Mouse (Mus musculus) left cerebral cortex, adult 18-20 months (tissue): ENCODE data around the gene Ubtf. TPM values are rescaled to one million over a fixed set of nuclear protein-coding genes. Genes with fewer than 3 reads are reported as not detected.

Source experiments
- DNase-seq, 2 experiments: peaks; one replicate each; pipeline ENCODE4 v3.0.0; 2021 to 2022; ENCODE audit warnings: low spot score in 2 of 2, mixed read lengths in 1 of 2
- total RNA-seq, 2 experiments: library from RNA; stranded (reverse); gene quantifications; 2 replicates each; pipeline ENCODE4 v1.2.3; 2021

The Ubtf gene
- total RNA-seq, 2 experiments from 2014 or later: 123 to 140 TPM

GRCm38 (mm10) chr11:102277754-102278153 lies 41.8 kb downstream of the Ubtf start:
- DNase-seq: no peak

GRCm38 (mm10) chr11:102276411-102276915 lies 43.1 kb downstream of the Ubtf start:
- peak; percentile 34 to 46 for DNase-seq

- no peak for DNase-seq
Observed at GRCm38 (mm10) chr11:102268520-102269244, 50.9 kb downstream of the Ubtf start, which contains the start of gene Asb16. Gene Asb16 (plus strand): TSS chr11:102268743.

- DNase-seq: peak; percentile 69 to 70
Observed at GRCm38 (mm10) chr11:102267480-102267879, 52.1 kb downstream of the Ubtf start.

GRCm38 (mm10) chr11:102266631-102267355 lies 52.7 kb downstream of the Ubtf start:
- no peak for DNase-seq

- DNase-seq: no peak
Observed at GRCm38 (mm10) chr11:102265816-102266215, 53.7 kb downstream of the Ubtf start.

GRCm38 (mm10) chr11:102263211-102263610 lies 56.3 kb downstream of the Ubtf start:
- no peak for DNase-seq

- no peak for DNase-seq
Observed at GRCm38 (mm10) chr11:102258521-102258920, 61.0 kb downstream of the Ubtf start.

- no peak for DNase-seq
Observed at GRCm38 (mm10) chr11:102258095-102258494, 61.4 kb downstream of the Ubtf start.

- no peak for DNase-seq
Observed at GRCm38 (mm10) chr11:102257514-102257913, 62.0 kb downstream of the Ubtf start.

Other genes with a start within 250 kb of the Ubtf start
- gene Mpp2, start 231.2 kb downstream of the Ubtf start, total RNA-seq: 100 to 1,000 TPM; 128 to 158 TPM
- gene Ppy, start 218.4 kb downstream of the Ubtf start, total RNA-seq: not detected
- gene Pyy, start 211.9 kb downstream of the Ubtf start, total RNA-seq: not detected
- gene Nags, start 174.2 kb downstream of the Ubtf start, total RNA-seq: not detected
- 10 to 100 TPM; 24.6 to 25.3 TPM for gene Tmem101, start 163.3 kb downstream of the Ubtf start, total RNA-seq
- gene Lsm12, start 134.4 kb downstream of the Ubtf start, total RNA-seq: 10 to 100 TPM; 55.0 to 64.2 TPM
- gene G6pc3, start 130.1 kb downstream of the Ubtf start, total RNA-seq: 10 to 100 TPM; 67.9 to 68.2 TPM
- 100 to 1,000 TPM; 298 to 303 TPM for gene Hdac5, start 89.6 kb downstream of the Ubtf start, total RNA-seq
- gene BC030867, start 70.9 kb downstream of the Ubtf start, total RNA-seq: 1 to 10 TPM; 1.0 to 2.3 TPM
- 1 to 10 TPM; 2.2 to 2.9 TPM for gene Asb16, start 51.0 kb downstream of the Ubtf start, total RNA-seq
- 10 to 100 TPM; 65.1 to 71.0 TPM for gene Tmub2, start 34.8 kb downstream of the Ubtf start, total RNA-seq
- 100 to 1,000 TPM; 224 to 230 TPM for gene Atxn7l3, start 23.1 kb downstream of the Ubtf start, total RNA-seq
- under 1 TPM; 0.09 to 0.19 TPM for gene Slc4a1, start 46.5 kb upstream of the Ubtf start, total RNA-seq
- 100 to 1,000 TPM; 477 to 484 TPM for gene Rundc3a, start 73.7 kb upstream of the Ubtf start, total RNA-seq
- gene Slc25a39, start 88.2 kb upstream of the Ubtf start, total RNA-seq: 10 to 100 TPM; 60.6 to 73.2 TPM
- gene Grn, start 110.6 kb upstream of the Ubtf start, total RNA-seq: 10 to 100 TPM; 55.8 to 58.9 TPM
- 100 to 1,000 TPM; 113 to 133 TPM for gene Fam171a2, start 127.9 kb upstream of the Ubtf start, total RNA-seq
- 1 to 10 TPM; 3.3 to 3.9 TPM for gene Itga2b, start 150.4 kb upstream of the Ubtf start, total RNA-seq
- 10 to 100 TPM; 50.8 to 52.0 TPM for gene Gpatch8, start 236.7 kb upstream of the Ubtf start, total RNA-seq